Comparison of ENCODE assay signal across 8 mouse cellular contexts in the genomic region with DNA sequence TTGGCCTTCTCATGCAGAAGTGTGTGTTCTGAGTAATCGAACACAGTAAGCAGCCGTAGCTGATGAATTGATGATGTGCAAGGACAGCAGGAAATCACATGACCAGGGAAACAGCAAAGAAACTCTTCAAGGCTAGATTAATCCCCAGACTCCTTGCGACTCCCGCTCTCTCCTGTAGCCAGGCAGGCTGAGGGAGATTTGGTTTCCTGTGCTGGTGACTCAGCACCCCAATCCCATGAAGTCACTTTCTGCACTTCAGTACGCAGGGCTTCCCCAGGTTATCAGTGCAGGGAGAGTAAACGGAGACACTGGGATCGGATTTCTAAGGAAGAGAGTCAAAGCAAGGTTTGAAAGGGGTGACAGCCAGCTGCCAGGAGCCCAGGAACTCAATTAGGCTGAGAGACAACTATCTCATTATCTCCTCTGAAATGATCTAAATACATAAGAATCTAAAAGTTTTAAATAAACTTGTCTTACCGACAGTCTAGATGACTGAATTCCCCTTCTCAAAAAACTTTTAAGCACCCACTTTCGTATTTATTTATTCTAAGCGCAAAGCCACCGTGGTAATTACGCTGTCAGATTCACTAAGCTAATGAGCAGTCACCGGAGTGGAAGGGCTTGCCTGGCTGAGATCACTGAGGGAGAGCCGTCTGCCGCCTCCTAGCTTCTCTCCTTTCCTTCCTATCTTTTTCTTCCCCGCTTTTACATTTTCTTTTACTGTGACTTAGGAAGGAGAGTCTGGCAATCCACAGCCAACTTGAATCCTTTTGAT.
DNase-seq lines count a peak whose midpoint lies in the region; ATAC-seq and TF ChIP-seq lines count a peak whose summit lies in the region.

No protein-coding gene starts in this region.

- H3K4me2 ChIP-seq in lung, embryonic 16.5 days (ENCODE audit: low read depth, low read length): peak overlapping the region; percentile 9
- peak overlapping the region; percentile 27 for H3K4me2 ChIP-seq in hindbrain, embryonic 14.5 days (replicated peaks)
- H3K4me2 ChIP-seq in neural tube, embryonic 14.5 days (ENCODE audit: low read depth, low read length): peak overlapping the region; percentile 8; the same call in 1 of the 2 replicates

- peaks cover 4% of the 10 kb centered on the region; the same call in 1 of the 2 replicates for H3K9me3 ChIP-seq in lung, embryonic 16.5 days (ENCODE audit: control insufficient read depth, low read length)
- H3K9me3 ChIP-seq in hindbrain, embryonic 14.5 days (ENCODE audit: control insufficient read depth, low read length): peaks cover 6% of the 10 kb centered on the region; the same call in 1 of the 2 replicates
- H3K9me3 ChIP-seq in neural tube, embryonic 14.5 days (ENCODE audit: control insufficient read depth, low read length): no peaks in the 10 kb centered on the region

- TF ChIP-seq POLR2A in lung, adult 2 months (IDR thresholded peaks at IDR 0.05; ENCODE audit: borderline replicate concordance, extremely low read depth, low read depth, low read length): no peak

- no peak for TF ChIP-seq CTCF in lung, adult 2 months (IDR thresholded peaks at IDR 0.05; ENCODE audit: insufficient read depth, low read length)

- H3K36me3 ChIP-seq in lung, embryonic 16.5 days (ENCODE audit: control insufficient read depth, insufficient read depth, low read length): no peaks in the 10 kb centered on the region
- H3K36me3 ChIP-seq in hindbrain, embryonic 14.5 days (replicated peaks; ENCODE audit: control insufficient read depth, insufficient read depth): no peaks in the 10 kb centered on the region
- H3K36me3 ChIP-seq in neural tube, embryonic 14.5 days (ENCODE audit: control insufficient read depth, insufficient read depth, low read length): no peaks in the 10 kb centered on the region

- peak; percentile 51; the same call in 1 of the 2 replicates for ATAC-seq in lung, embryonic 16.5 days (ENCODE audit: low read depth)
- no peak for ATAC-seq in hindbrain, embryonic 14.5 days (ENCODE audit: low FRiP score)
- ATAC-seq in neural tube, embryonic 14.5 days (ENCODE audit: low read depth): 0 out of 2 replicates have a peak, but pooled peaks have one; percentile 33
- no peak for ATAC-seq in granulocyte monocyte progenitor cell, adult 5-6 weeks (replicated peaks; ENCODE audit: poor library complexity, severe bottlenecking)

- H3K27me3 ChIP-seq in lung, embryonic 16.5 days (ENCODE audit: control insufficient read depth, insufficient read depth, low read depth, low read length): no peaks in the 10 kb centered on the region; the same call in 1 of the 2 replicates
- H3K27me3 ChIP-seq in hindbrain, embryonic 14.5 days (ENCODE audit: control insufficient read depth, insufficient read depth, low read length): no peaks in the 10 kb centered on the region
- no peaks in the 10 kb centered on the region for H3K27me3 ChIP-seq in neural tube, embryonic 14.5 days (ENCODE audit: control insufficient read depth, insufficient read depth, low read length)

- no peak for DNase-seq in lung, adult 2 months
- peak; percentile 75 for DNase-seq in embryo, embryonic 10.5 days (ENCODE audit: low spot score)
- DNase-seq in hindbrain, embryonic 14.5 days (ENCODE audit: low spot score): peak; percentile 61
- DNase-seq in frontal cortex, postnatal 10 days (ENCODE audit: low spot score in 2 of 2): no peak
- DNase-seq in kidney, postnatal 14 days: no peak

- H3K4me3 ChIP-seq in lung, embryonic 16.5 days (ENCODE audit: low read length): no peak overlapping the region
- no peak overlapping the region for H3K4me3 ChIP-seq in lung, adult 2 months (replicated peaks; ENCODE audit: extremely low read depth, low read depth, low read length)
- no peak overlapping the region for H3K4me3 ChIP-seq in hindbrain, embryonic 14.5 days (replicated peaks; ENCODE audit: low read length)
- no peak overlapping the region for H3K4me3 ChIP-seq in neural tube, embryonic 14.5 days (ENCODE audit: low read depth, low read length)

- H3K4me1 ChIP-seq in lung, embryonic 16.5 days (replicated peaks; ENCODE audit: control insufficient read depth, insufficient read depth, low read length): peaks cover 7% of the 10 kb centered on the region
- peaks cover 4% of the 10 kb centered on the region for H3K4me1 ChIP-seq in lung, adult 2 months (ENCODE audit: control insufficient read depth, insufficient read depth, low read length)
- peaks cover 10% of the 10 kb centered on the region; the same call in 1 of the 2 replicates for H3K4me1 ChIP-seq in hindbrain, embryonic 14.5 days (replicated peaks; ENCODE audit: control insufficient read depth, insufficient read depth, low read length)
- no peaks in the 10 kb centered on the region; the same call in 1 of the 2 replicates for H3K4me1 ChIP-seq in neural tube, embryonic 14.5 days (ENCODE audit: control insufficient read depth, insufficient read depth, low read length)

- no peak overlapping the region for H3K27ac ChIP-seq in lung, embryonic 16.5 days (ENCODE audit: low read length)
- no peak overlapping the region for H3K27ac ChIP-seq in hindbrain, embryonic 14.5 days
- H3K27ac ChIP-seq in neural tube, embryonic 14.5 days (ENCODE audit: low read depth, low read length): no peak overlapping the region

- peak overlapping the region; percentile 5; the same call in 1 of the 2 replicates for H3K9ac ChIP-seq in lung, embryonic 16.5 days (ENCODE audit: low read length)
- no peak overlapping the region for H3K9ac ChIP-seq in hindbrain, embryonic 14.5 days
- no peak overlapping the region for H3K9ac ChIP-seq in neural tube, embryonic 14.5 days (replicated peaks; ENCODE audit: low read depth, low read length)

- WGBS in lung, embryonic 16.5 days: 6% methylated on average over 16 of the region's 16 CpGs
- WGBS in lung, adult 2 months: 24% methylated on average over 16 of the region's 16 CpGs
- WGBS in hindbrain, embryonic 14.5 days: 6% methylated on average over 16 of the region's 16 CpGs
- 5% methylated on average over 16 of the region's 16 CpGs for WGBS in neural tube, embryonic 14.5 days

Comparison
In these comparisons a context has a peak if more than half of its experiments do, and no peak if none do; other contexts are left out.
1. ATAC-seq: peak in lung, embryonic 16.5 days (single experiment) and neural tube, embryonic 14.5 days (single experiment); none in hindbrain, embryonic 14.5 days (single experiment) and granulocyte monocyte progenitor cell, adult 5-6 weeks (single experiment).
2. DNase-seq: peak in embryo, embryonic 10.5 days (single experiment) and hindbrain, embryonic 14.5 days (single experiment); none in lung, adult 2 months (single experiment), frontal cortex, postnatal 10 days (0 of 2) and kidney, postnatal 14 days (single experiment).
3. Peak in every context shown above with its lines, with median percentiles within 50 percentile points of each other: H3K4me2 ChIP-seq.